ENCODE assay signal across 8 mouse cellular contexts in the genomic region with DNA sequence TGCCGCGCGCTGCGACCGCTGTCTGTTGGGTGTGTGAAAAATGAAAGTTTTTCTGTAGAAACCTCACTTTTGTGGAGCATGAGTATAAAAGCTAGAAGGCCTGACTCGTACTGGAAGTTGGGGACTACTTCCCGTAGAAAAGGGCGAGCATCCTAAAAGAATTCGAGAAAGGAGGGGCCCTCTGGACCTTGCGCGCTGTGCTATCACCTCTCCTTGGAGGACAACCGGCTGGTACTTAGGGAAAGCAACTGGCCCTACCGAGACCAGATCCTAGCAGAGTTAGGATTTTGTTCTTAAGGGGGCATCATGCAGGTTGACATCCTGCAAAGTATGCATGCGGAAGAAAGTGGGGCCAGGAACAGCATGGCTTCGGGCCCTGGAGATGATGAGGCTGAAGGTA. TPM values are rescaled to one million over a fixed set of nuclear protein-coding genes. Genes with fewer than 3 reads are reported as not detected.
DNase-seq lines count a peak whose midpoint lies in the region; ATAC-seq lines count a peak whose summit lies in the region.

No protein-coding gene starts in this region.

- peak overlapping the region; percentile 70 for H3K4me2 ChIP-seq in kidney, embryonic 16.5 days (replicated peaks; ENCODE audit: low read depth, low read length)
- H3K4me2 ChIP-seq in midbrain, embryonic 16.5 days (ENCODE audit: low read length): peak overlapping the region; percentile 83

- ATAC-seq in kidney, embryonic 16.5 days (ENCODE audit: low FRiP score, low TSS enrichment): peak; percentile 0; the same call in 1 of the 2 replicates
- peak; percentile 11; the same call in 1 of the 2 replicates for ATAC-seq in midbrain, embryonic 16.5 days

- H3K36me3 ChIP-seq in kidney, embryonic 16.5 days (ENCODE audit: insufficient read depth, low read length): no peaks in the 10 kb centered on the region
- H3K36me3 ChIP-seq in midbrain, embryonic 16.5 days (ENCODE audit: control insufficient read depth, insufficient read depth, low read length): no peaks in the 10 kb centered on the region

- H3K4me3 ChIP-seq in kidney, embryonic 16.5 days (ENCODE audit: low read length): peak overlapping the region; percentile 81
- peak overlapping the region; percentile 100 for H3K4me3 ChIP-seq in midbrain, embryonic 16.5 days (ENCODE audit: low read depth, low read length)

- H3K4me1 ChIP-seq in kidney, embryonic 16.5 days (ENCODE audit: insufficient read depth, low read length): peaks cover 35% of the 10 kb centered on the region
- H3K4me1 ChIP-seq in midbrain, embryonic 16.5 days (ENCODE audit: control insufficient read depth, insufficient read depth, low read length): peaks cover 32% of the 10 kb centered on the region

- H3K9me3 ChIP-seq in kidney, embryonic 16.5 days (ENCODE audit: low read length): no peaks in the 10 kb centered on the region
- no peaks in the 10 kb centered on the region for H3K9me3 ChIP-seq in midbrain, embryonic 16.5 days (replicated peaks; ENCODE audit: control insufficient read depth, low read length, poor library complexity, severe bottlenecking)

- no peaks in the 10 kb centered on the region for H3K27me3 ChIP-seq in kidney, embryonic 16.5 days (ENCODE audit: insufficient read depth, low read length)
- H3K27me3 ChIP-seq in midbrain, embryonic 16.5 days (ENCODE audit: control insufficient read depth, insufficient read depth, low read depth, low read length): no peaks in the 10 kb centered on the region

- WGBS in kidney, embryonic 16.5 days: 4% methylated on average over 15 of the region's 15 CpGs
- 2% methylated on average over 15 of the region's 15 CpGs for WGBS in midbrain, embryonic 16.5 days

- peak overlapping the region; percentile 82 for H3K9ac ChIP-seq in kidney, embryonic 16.5 days (replicated peaks; ENCODE audit: low read length)
- H3K9ac ChIP-seq in midbrain, embryonic 16.5 days (ENCODE audit: low read depth, low read length): peak overlapping the region; percentile 97

- peak overlapping the region; percentile 85 for H3K27ac ChIP-seq in kidney, embryonic 16.5 days (ENCODE audit: low read length)
- H3K27ac ChIP-seq in midbrain, embryonic 16.5 days (ENCODE audit: low read length): peak overlapping the region; percentile 64; the same call in 1 of the 2 replicates

- peak; percentile 32 for DNase-seq in cerebellum, adult 8-10 months
- no peak for DNase-seq in cerebellum, adult 11 months
- DNase-seq in spleen, postnatal 10 days (ENCODE audit: low spot score in 2 of 2): peak; percentile 23 to 37
- DNase-seq in spleen, postnatal 14 days (ENCODE audit: low spot score in 2 of 2): no peak
- no peak for DNase-seq in yolk sac, embryonic 10.5 days (ENCODE audit: low spot score)
- no peak for DNase-seq in urinary bladder, postnatal 36 days (ENCODE audit: low spot score in 2 of 2)

RNA-seq across cellular contexts. Expression of a gene that starts 0.6 kb away (rescaled TPM):
- 22.1 and 29.2 TPM in 2 replicates for polyA plus RNA-seq in kidney, embryonic 16.5 days (2015; fragmentation: Nextera tagmentation; extraction: Ambion mirVana)
- polyA plus RNA-seq in midbrain, embryonic 16.5 days (2015; fragmentation: Nextera tagmentation; extraction: Ambion mirVana): 22.6 and 26.6 TPM in 2 replicates

Comparison
In these comparisons a context has a peak if more than half of its experiments do, and no peak if none do; other contexts are left out.
1. DNase-seq: peak in cerebellum, adult 8-10 months (single experiment) and spleen, postnatal 10 days (2 of 2); none in cerebellum, adult 11 months (single experiment), spleen, postnatal 14 days (0 of 2), yolk sac, embryonic 10.5 days (single experiment) and urinary bladder, postnatal 36 days (0 of 2).